Mouse (Mus musculus) liver, embryonic 14.5 days (tissue): ENCODE measurements around the gene Dagla.

ENCODE experiments used
- CTCF ChIP-seq: IDR thresholded peaks from 2 replicates; pipeline ENCODE4 v1.5.1; 2016; ENCODE audit warnings: antibody characterized with exemption, low read depth, control low read depth
- EP300 ChIP-seq: IDR thresholded peaks from 2 replicates; pipeline ENCODE4 v1.6.1; 2016; ENCODE audit warnings: antibody characterized with exemption, low read depth

GRCm38 (mm10) chr19:10224637-10225453, 79.8 kb downstream of the Dagla start:
- TF ChIP-seq CTCF (0 out of 2 replicates have a peak, but pooled peaks have one; percentile 8), EP300 (no peak)
